Mouse (Mus musculus) common myeloid progenitor, adult 5-6 weeks (primary cell): ENCODE data around the gene Rgl1. TPM values are rescaled to one million over a fixed set of nuclear protein-coding genes. Genes with fewer than 3 reads are reported as not detected.

Experiments
- ATAC-seq: replicated peaks from 2 replicates; pipeline ENCODE4 v1.8.0; 2016; ENCODE audit warnings: low read depth, mild to moderate bottlenecking, moderate TSS enrichment, inconsistent platforms; ENCODE audit not compliant: poor library complexity, severe bottlenecking
- total RNA-seq: library from RNA; stranded (forward); fragments of 200-1000, 187-1606 nt; gene quantifications from 2 replicates; pipeline ENCODE4 v1.2.3, GENCODE M21; 2017

Gene Rgl1
- total RNA-seq, 1 experiment from 2014 or later: 9.5 TPM

DNA sequence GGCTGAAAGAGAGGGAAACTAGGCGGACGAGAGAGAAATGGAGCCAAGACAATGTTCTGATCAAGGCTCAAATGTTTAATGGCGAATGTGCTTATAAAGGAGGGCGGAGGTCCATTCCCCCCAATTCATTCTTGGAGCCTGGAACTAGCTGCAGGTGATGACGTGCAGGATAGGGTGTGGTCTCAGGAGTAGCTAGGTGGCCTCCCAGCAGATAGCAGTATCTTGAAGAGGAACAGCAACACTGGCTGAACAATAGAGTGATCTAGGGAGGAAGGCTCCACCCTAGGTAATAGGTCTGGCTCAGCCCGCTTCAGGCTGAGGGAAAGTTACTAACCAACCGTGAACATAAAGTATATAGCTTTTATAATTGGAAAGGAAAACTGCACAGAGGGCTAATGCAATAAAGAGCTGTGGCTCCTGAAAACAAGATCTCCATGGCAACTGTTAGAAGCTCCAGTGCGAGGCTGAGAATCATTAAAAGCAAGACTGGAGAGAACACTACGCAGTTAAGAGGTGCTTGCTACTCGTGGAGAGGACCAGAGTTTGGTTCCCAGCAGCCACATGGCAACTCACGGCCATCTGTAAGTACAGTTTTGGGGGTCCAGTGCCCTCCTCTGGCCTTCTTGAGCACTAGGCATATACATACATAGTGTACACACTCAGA lies 44.5 kb downstream of the Rgl1 start:
- ATAC-seq: no peak

DNA sequence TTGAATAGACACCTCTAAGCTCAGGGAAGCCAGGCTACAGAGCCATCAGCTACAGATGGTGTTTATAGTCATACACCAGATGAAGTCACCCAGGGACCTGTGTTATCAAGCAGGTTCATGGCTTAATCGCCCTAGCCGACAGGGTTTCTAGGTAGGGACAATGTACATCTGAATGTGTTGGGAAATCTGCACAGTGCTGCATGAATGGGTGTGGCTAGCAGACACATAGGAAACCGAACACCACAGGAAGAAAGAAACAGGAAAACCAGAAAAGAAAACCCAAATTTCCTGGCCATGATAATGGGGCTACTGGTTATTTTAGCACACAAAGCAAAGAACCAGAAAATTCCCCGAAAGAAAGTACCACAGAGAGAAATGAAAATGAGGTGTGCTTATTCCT lies 45.2 kb downstream of the Rgl1 start:
- peak; percentile 87 for ATAC-seq

DNA sequence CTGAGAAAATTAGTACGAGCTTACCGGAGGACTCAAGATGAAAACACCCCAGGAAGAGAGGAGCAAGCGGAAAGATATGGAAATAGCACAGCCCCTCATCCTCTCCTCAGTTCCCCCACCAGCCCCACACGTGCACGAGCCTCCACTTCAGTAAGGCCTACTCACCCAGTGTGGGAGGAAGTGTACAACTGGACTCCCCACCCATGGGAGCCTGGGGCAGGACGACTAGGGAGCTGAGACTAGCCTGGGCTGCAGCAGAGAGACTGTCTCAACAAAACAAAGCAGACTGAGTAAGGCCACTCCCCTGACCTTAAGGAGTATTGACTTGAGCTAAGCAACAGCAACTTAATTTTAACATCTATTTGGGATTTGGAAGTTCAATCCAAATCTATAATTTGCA lies 48.0 kb downstream of the Rgl1 start:
- ATAC-seq: no peak

DNA sequence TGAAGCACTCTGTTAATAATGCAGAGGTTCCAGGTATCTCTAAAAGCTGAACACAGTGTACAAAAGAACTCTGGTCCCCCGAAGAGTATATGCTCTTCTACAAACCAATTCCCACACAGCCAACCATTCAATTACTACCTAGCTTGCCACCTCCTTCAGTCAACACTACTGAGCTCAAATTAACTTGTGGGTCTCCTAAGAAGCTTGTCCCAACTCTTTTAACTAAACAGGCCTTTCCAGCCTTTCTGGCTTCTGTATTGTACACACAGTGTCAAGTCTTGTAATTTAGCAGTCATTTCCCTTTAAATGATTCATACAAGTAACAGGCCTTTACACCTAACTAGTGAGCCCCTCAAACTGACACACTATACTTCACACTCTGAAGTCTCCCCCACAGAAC lies 48.8 kb downstream of the Rgl1 start:
- ATAC-seq: no peak

DNA sequence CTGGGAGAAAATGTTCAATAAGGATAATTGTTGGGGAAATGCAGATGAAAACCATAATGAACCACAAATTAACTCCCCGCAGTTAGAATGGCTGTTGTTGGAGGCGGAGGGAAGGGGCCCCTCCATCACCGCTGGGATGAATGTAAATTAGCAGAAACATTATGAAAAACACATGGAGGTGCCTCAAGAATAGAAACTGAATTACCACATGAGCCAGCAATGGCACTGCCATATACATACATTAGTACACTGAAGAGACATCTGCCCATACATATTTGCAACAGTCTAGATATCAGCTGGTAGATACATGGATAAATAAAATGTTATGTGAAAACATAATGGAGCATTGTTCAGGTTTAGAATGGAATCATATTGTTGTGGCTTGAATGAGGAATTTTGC lies 51.7 kb downstream of the Rgl1 start:
- ATAC-seq: no peak

DNA sequence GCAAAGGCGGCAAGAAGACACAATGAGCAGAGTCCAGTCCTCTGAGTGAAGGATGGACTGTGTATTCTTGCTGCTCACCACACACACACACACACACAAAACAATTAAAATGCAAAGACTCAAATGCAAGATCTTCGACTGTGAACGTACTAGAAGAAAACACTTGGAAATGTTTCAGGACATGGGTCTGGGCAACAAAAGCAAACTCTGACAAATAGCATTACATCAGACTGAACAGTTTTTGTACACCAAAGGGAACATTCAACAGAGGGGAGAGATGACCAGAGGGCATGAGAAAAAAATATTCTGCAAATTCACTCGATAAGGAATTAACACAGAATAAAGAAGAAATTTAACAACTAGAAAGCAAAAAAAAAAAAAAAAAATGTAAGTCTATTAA lies 52.2 kb downstream of the Rgl1 start:
- no peak for ATAC-seq

DNA sequence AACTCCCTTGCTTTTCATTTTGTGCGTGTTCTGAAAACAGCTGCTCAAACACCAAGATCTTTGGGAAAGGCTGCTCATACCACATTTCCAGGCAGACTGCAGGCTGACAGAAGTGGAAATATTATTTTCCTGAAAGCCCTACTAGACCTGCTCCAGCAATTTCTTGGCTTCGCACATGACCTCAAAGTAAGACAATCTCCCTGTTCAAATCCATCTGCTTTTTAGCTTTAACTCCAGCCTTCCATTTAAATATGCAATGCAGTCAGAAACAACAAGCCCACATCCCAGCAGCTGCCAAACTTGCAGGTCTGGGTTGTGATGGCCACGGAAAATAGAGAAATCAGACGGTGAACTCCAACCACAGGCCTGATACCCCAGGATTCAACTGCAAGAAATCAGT lies 55.1 kb downstream of the Rgl1 start:
- ATAC-seq: no peak

DNA sequence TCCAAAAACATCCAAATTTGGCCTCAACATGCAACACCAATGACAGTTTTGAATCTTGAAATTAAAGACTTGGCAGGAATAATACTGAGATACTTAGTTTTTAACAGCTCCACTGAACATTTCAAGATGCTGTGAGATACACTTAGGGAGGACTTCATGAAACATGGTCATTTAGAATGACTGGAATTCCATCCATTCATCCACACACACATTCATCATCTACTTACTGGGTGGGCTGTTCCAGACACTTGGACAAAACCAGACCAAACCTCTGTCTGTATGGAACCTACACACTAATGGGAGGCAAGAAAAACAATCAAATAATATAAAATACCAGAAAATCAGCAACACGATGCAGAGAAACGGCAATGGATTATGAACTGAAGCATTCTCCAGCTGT lies 58.6 kb downstream of the Rgl1 start:
- ATAC-seq: no peak

DNA sequence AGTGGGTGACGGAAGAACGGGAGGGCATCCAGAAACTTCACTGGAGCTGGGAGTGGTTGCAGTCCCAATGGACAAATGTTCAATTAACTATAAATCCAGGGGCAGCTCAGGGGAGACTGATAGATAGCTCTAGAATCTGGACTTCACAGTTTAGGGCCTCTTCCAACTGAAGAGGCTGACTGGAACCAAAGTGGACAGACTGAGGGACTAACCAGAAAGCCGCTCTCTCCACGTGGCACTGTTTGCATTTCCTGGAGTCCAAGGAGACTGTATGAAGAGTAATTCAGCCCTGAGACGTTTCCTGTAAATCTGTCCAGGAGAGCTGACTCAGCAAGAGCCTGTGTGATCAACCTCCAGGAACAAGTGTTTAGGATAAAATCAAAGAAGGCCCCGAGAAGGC lies 62.2 kb downstream of the Rgl1 start:
- ATAC-seq: no peak

DNA sequence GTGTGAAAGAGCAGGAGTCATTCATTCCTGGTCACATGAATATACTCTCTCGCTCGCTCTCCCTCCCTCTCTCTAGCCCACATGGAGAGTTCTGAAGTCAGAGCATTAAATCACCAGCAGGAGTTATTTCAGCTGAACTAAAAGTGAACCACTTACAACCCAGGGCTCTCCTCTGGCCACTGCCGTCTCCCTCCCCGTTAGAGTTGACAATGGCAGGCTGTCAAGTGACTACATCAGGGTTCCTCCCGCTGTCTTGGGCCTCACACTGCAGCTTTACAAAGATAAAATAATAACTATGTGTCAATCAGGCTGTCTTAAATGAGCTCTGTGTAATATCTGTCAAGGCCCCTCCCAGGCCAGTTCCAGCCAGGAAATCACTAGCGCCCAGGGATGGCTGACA lies 63.2 kb downstream of the Rgl1 start:
- ATAC-seq: no peak

DNA sequence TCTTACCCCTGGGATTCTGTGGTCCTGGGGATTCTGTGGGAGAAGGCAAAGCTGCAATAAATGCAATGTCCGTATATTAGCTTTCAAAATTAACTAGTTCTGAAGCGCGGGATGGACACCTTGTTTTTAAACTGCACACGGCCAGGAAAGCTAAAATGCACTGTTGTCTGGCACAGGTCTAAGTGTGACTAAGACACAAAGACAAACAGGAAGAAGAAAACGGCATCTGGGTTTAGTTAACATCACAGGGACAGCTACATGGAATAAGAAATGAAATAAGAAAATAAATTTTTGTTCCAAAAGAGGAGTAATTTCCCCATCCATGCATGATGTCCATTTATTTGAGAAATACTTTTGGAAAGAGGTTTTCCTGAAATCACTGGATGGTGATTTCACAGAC lies 65.1 kb downstream of the Rgl1 start:
- ATAC-seq: no peak

DNA sequence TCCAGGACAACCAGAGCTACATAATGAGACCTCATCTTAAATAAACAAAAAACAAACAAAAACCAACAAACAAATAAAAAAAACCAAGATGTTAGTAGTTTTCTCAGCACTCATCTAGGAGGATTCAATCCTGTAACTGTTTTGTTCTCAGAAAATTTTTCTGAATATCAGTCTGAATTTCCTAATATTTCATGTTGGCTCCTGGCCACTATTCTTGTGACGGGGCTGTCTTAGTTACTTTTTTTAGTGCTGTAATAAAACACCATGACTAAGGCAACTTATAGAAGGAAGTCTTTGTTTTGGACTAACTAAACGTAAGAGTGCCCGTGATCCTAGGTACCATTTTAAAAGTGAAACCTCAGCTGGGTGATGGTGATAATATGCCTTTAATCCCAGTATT lies 68.8 kb downstream of the Rgl1 start:
- no peak for ATAC-seq

DNA sequence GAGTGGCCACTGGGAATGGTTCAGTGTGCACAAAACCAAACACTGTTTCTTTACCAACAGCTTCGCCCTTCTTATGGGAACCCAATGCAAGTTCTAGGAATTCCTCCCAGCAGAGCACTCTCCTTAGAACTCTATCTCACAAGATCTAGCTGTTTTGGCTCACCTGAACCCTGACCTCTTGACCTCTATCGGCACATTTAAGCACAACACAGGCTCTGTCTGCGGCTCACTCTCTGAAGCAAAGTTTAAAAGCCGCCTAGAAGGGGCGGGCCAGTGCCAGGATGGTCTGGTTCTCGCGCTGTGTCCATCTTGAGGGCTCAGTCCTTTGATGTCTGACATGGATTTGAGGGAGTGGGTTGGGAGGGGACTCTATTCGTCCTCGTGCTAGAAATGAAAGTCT lies 70.7 kb downstream of the Rgl1 start:
- no peak for ATAC-seq

DNA sequence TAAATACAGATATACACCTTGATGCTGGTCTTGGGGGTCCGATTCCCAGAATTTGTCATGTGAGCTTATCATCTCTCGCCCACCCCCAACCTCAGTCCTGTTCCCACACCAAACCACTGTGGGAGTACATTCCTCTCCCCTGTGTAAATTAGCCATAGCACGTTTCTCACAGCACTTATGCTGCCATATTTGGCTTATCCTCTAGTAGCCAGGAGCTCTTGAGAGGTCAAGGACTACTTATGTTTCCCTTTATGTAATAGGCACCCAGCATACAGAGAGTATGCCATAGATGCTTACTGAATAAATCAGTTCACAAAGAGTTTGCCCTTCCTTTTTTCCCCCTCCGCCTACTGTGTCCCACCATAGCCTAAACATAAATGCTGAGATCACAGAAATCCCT lies 76.2 kb downstream of the Rgl1 start:
- no peak for ATAC-seq

DNA sequence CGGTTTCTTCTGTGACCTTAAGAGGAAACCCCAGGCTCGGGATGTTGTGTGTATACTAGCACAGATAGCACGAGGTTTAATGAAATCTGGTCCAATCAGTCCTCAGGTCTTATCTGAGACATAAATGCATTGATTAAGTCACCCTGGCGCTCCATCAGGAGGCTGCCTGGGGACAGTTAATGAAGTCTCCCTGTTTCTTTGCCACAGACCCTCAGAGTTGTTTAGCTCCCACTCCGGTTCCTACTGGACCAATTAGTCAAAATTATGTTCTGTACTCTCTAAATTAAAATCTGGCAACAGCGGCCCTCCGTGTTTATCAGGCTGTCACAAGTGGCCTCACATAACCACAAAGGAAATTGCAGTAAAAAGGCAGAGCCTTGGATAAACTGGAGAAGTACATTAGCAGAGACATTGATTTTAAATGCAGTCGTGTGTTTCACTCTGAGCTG lies 78.4 kb downstream of the Rgl1 start:
- peak; percentile 66 for ATAC-seq

DNA sequence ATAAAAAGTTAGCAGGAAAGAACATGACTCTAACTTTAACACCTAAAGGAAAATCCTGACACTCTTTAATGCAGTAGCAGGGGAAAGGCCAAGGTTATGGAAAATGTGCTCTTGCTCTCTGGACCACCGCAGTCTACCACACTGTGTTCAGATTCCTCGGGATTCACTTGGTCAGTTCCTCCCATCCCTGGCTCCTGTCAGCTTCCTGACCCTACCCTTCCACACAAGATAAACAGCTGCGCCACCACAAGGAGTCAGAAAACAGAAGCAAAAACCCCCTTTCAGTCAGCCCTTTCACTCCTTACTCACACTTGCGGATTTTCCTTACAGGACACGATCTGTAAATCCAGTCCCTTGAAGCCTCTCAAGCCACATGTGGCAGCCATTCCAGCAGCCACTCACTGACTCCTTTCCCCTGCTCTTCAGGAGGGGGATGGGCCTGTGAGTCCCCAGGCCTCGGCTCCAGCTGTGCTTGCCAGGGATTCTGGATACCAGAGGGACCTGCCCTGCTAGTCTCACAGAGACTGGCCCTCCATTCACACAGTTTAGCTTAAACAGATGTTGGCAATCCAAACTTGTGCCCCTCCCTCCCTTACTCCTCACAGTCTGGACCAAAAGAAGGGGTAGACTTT lies 78.9 kb downstream of the Rgl1 start:
- no peak for ATAC-seq

DNA sequence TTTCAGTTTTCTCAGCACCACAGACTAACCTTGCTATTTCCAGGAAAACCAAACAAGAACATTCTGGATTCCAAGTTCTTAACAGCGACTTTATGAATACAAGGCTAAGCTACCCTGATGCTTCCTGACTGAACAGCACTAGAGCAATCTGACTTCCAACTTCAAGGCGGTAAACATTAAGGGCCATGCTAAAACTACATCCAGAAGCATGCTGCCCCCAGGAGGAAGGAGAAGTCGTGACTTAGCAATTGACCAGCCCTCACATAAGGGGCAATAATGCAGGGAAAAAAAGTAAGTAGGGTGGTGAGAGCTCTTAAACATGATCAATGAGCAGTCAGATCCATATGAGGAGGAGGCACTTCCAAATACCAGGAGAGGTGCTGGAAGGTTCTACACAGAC lies 80.6 kb downstream of the Rgl1 start:
- ATAC-seq: no peak

DNA sequence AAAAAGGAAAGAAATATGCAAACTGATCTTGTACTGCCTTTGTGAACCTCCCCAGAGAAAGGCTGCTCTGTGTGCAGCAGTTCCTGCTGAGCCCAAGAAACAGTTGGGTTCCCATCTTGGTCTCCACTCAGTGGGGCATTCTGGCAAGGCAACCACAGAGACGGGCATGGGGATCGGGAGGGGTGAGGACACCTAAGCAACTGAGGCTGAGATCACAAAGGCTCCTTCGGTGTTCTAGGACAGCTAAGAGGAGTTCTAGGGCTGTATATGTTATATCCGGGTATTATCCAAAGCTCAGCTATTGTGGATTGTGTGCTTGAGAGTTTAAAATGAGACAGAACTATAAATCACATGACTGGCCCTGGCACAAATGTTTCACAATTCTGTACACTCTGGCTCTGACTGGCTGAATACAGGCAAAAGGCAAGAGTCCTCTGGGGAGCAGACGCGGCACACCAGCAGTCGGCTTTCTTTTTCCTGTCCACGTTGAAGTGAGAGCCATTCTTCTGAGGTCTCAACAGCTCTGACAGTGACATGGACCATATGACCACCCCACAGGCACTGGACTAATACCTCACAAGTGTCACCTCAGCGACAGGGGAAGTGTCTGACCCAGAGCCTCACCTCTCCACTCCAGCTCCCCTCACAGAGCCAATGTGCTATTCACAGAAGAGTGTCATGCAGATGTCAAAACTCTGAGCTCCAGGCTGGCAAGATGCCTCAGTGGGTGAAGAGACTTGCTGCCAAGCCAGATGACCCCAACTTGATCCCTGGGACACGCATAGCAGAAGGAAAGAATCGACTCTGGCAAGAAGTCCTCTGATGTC lies 83.6 kb downstream of the Rgl1 start:
- no peak for ATAC-seq

DNA sequence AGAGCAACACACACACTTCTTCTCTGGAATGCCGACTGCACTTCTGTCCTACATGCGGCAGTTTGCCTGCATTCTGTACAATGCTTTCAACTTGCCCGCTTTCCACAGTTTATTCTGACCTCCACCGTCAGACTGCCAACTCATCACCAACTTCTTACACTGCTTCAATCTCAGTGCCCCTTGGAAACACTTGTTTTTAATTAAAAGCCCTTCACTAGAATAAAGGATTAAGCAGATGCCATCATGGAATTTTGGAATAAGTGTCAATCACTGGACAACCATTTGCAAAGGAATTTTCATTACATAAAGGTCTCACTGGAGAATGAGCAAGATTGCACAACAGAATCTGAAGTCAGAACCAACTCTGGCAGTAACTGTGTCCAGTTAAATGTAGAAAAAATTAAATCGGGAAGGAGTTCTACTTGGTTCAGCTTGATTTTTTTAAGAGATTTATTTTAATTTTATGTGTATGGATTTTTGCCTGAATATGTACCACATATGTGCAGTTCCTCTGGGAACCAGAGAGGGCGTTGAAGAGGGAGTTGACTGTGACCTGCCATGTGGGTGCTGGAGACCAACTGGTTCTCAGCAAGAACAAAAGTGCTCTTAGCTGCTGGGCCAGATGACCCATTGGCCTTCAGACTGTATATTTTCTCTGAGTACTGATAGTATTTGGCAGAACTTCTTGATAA lies 84.3 kb downstream of the Rgl1 start:
- ATAC-seq: no peak

DNA sequence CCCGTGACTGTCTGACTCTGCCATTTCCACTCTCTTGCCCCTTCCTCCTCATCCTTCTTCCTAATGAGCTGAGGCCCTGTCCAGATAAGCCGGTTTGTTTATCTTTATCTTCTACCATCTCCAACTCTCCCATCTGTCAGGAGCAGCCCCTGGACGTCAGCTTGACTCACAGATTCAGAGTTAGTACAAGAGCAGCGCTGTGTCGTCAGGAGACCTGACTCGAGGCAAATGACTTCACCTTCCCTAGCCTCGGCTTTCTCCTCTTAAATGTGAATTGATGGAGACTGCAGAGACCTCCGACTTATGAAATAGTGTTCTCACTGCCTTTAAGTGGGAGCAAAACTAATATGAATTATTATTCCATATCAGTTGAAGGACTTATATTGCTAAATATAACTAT lies 85.0 kb downstream of the Rgl1 start:
- ATAC-seq: no peak

DNA sequence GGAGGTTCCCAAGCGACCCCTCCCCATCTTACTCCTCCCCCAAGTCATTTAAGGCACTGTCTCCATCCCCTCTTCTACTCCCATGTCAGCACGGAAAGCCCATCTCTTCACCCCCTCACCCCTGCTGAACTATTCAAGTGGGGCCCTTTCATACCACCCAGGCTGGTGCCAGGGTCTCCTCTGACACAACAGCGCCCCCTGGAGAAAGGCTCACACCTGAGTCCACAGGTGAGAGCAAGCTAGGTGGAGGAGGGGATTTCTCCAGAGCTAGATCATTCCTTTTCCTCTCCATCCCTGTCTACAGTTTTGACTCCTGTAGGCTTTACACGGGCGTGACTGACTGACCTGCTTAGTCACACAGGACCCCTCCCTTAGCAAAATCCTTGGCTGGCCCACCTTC lies 87.7 kb downstream of the Rgl1 start:
- ATAC-seq: no peak
